Mouse (Mus musculus) G1E (cell line): ENCODE measurements at regions not wholly inside any gene's neighbourhood (a gene's known extent, or its start where the extent isn't known, plus 50 kb on each side); places are given as distances from the start of the nearest gene placed in this dataset.

Experiments
- CTCF ChIP-seq: IDR thresholded peaks from 2 replicates; pipeline ENCODE4 v1.5.1; 2012; ENCODE audit warnings: low read depth, low read length, inconsistent platforms, mixed read lengths
- GATA1 ChIP-seq: IDR thresholded peaks from 2 replicates; pipeline ENCODE4 v1.6.1; 2012; ENCODE audit warnings: borderline replicate concordance, low read length, inconsistent platforms, mixed read lengths
- GATA2 ChIP-seq: IDR thresholded peaks from 2 replicates; pipeline ENCODE4 v1.6.1; 2012; ENCODE audit warnings: low read depth, low read length, inconsistent platforms, borderline replicate concordance
- TAL1 ChIP-seq: conservative IDR thresholded peaks from 2 replicates; pipeline ENCODE4 v1.6.1; 2012; ENCODE audit warnings: low read depth, low read length, inconsistent platforms, mixed read lengths

GRCm38 (mm10) chr10:21462915-21463314 lies 85.8 kb downstream of the Aldh8a1 start:
- TF ChIP-seq CTCF (no peak), TAL1 (no peak), GATA2 (no peak), GATA1 (no peak)
